ENCODE assay signal across 10 mouse cellular contexts in genomic region chr16:90738092-90738956, GRCm38 (mm10). TPM values are rescaled to one million over a fixed set of nuclear protein-coding genes. Genes with fewer than 3 reads are reported as not detected.
DNase-seq lines count a peak whose midpoint lies in the region; ATAC-seq and TF ChIP-seq lines count a peak whose summit lies in the region.
"Had no signal": no experiment of that assay in that cellular context is flagged by ENCODE, and none has a peak within 500 bp of the region (broad histone marks: within the 10 kb centered on the region; RNA-seq: fewer than 3 reads in every experiment).

Gene Mrap, plus strand, starts transcription at chr16:90738207.

- TF ChIP-seq CTCF in kidney, postnatal 0 days (IDR thresholded peaks at IDR 0.05; ENCODE audit: low read depth), result no peak

- H3K27me3 ChIP-seq in kidney, postnatal 0 days (ENCODE audit: insufficient read depth, low read length), result no peaks in the 10 kb centered on the region
- no peaks in the 10 kb centered on the region for H3K27me3 ChIP-seq in embryonic facial prominence, embryonic 10.5 days (replicated peaks; ENCODE audit: low read depth, poor library complexity, severe bottlenecking)
- H3K27me3 ChIP-seq in limb, embryonic 10.5 days (ENCODE audit: low read depth, poor library complexity, severe bottlenecking), result no peaks in the 10 kb centered on the region
- peaks cover 2% of the 10 kb centered on the region; the same call in 1 of the 2 replicates for H3K27me3 ChIP-seq in hindbrain, embryonic 12.5 days
- H3K27me3 ChIP-seq: forebrain, embryonic 13.5 days; limb, embryonic 12.5 days had no signal

- no peak within 1 kb of the TSS for H3K4me2 ChIP-seq in kidney, postnatal 0 days (ENCODE audit: low read length)
- H3K4me2 ChIP-seq in hindbrain, embryonic 12.5 days (replicated peaks), result no peak within 1 kb of the TSS
- H3K4me2 ChIP-seq: forebrain, embryonic 13.5 days; limb, embryonic 12.5 days had no signal

- WGBS in kidney, postnatal 0 days, result 86% methylated on average over 26 of the region's 26 CpGs
- 88% methylated on average over 26 of the region's 26 CpGs for WGBS in embryonic facial prominence, embryonic 10.5 days
- WGBS in limb, embryonic 10.5 days, result 80% methylated on average over 26 of the region's 26 CpGs
- WGBS in hindbrain, embryonic 12.5 days, result 87% methylated on average over 26 of the region's 26 CpGs

- H3K36me3 ChIP-seq in kidney, postnatal 0 days (ENCODE audit: insufficient read depth, low read length), result no peaks in the 10 kb centered on the region
- H3K36me3 ChIP-seq in embryonic facial prominence, embryonic 10.5 days (replicated peaks), result no peaks in the 10 kb centered on the region
- H3K36me3 ChIP-seq in limb, embryonic 10.5 days, result no peaks in the 10 kb centered on the region
- no peaks in the 10 kb centered on the region for H3K36me3 ChIP-seq in hindbrain, embryonic 12.5 days
- H3K36me3 ChIP-seq: limb, embryonic 12.5 days had no signal

- no peak for ATAC-seq in kidney, postnatal 0 days (replicated peaks; ENCODE audit: low FRiP score, low read depth)
- no peak for ATAC-seq in hindbrain, embryonic 12.5 days (ENCODE audit: low FRiP score)
- ATAC-seq: forebrain, embryonic 13.5 days had no signal

- H3K27ac ChIP-seq in kidney, postnatal 0 days, result no peak within 1 kb of the TSS
- H3K27ac ChIP-seq in embryonic facial prominence, embryonic 10.5 days (replicated peaks), result peak within 1 kb of the TSS; percentile 32; the same call in 1 of the 2 replicates
- peak within 1 kb of the TSS; percentile 53; the same call in 1 of the 2 replicates for H3K27ac ChIP-seq in limb, embryonic 10.5 days
- no peak within 1 kb of the TSS for H3K27ac ChIP-seq in hindbrain, embryonic 12.5 days
- H3K27ac ChIP-seq: forebrain, embryonic 13.5 days; limb, embryonic 12.5 days had no signal

- 0 out of 2 replicates have a peak, but pooled peaks cover 2% of the 10 kb centered on the region for H3K4me1 ChIP-seq in kidney, postnatal 0 days (replicated peaks; ENCODE audit: insufficient read depth, low read length)
- H3K4me1 ChIP-seq in embryonic facial prominence, embryonic 10.5 days, result peaks cover 26% of the 10 kb centered on the region
- peaks cover 21% of the 10 kb centered on the region for H3K4me1 ChIP-seq in limb, embryonic 10.5 days
- H3K4me1 ChIP-seq in hindbrain, embryonic 12.5 days, result peaks cover 14% of the 10 kb centered on the region
- H3K4me1 ChIP-seq: forebrain, embryonic 13.5 days; limb, embryonic 12.5 days had no signal

- 0 out of 2 replicates have a peak within 1 kb of the TSS, but pooled peaks have one; percentile 8 for H3K9ac ChIP-seq in kidney, postnatal 0 days (ENCODE audit: low read depth, low read length)
- H3K9ac ChIP-seq in hindbrain, embryonic 12.5 days, result no peak within 1 kb of the TSS
- H3K9ac ChIP-seq: forebrain, embryonic 13.5 days; limb, embryonic 12.5 days had no signal

- DNase-seq in kidney, postnatal 0 days (ENCODE audit: low spot score), result no peak
- DNase-seq in kidney, adult 18-20 months, result no peak
- DNase-seq in embryonic facial prominence, embryonic 10.5 days (ENCODE audit: low spot score), result no peak
- no peak for DNase-seq in limb, embryonic 10.5 days (ENCODE audit: low spot score)
- peak; percentile 73 for DNase-seq in ovary, postnatal 36 days (ENCODE audit: low spot score)
- no peak for DNase-seq in cerebellum, adult 9-10 months
- no peak for DNase-seq in gastrocnemius, postnatal 14 days

- H3K9me3 ChIP-seq in kidney, postnatal 0 days (replicated peaks; ENCODE audit: low read length), result no peaks in the 10 kb centered on the region
- H3K9me3 ChIP-seq in embryonic facial prominence, embryonic 10.5 days, result no peaks in the 10 kb centered on the region
- no peaks in the 10 kb centered on the region for H3K9me3 ChIP-seq in limb, embryonic 10.5 days (replicated peaks)
- no peaks in the 10 kb centered on the region for H3K9me3 ChIP-seq in hindbrain, embryonic 12.5 days (replicated peaks)
- H3K9me3 ChIP-seq: forebrain, embryonic 13.5 days; limb, embryonic 12.5 days had no signal

- H3K4me3 ChIP-seq in kidney, postnatal 0 days (replicated peaks; ENCODE audit: low read depth, low read length), result no peak within 1 kb of the TSS
- H3K4me3 ChIP-seq in embryonic facial prominence, embryonic 10.5 days, result no peak within 1 kb of the TSS
- no peak within 1 kb of the TSS for H3K4me3 ChIP-seq in limb, embryonic 10.5 days
- H3K4me3 ChIP-seq in hindbrain, embryonic 12.5 days, result no peak within 1 kb of the TSS
- H3K4me3 ChIP-seq: forebrain, embryonic 13.5 days; limb, embryonic 12.5 days had no signal

- intact Hi-C loops in gastrocnemius, postnatal 14 days (cut with DNase I; ENCODE audit: low total_unique reads), result no loop called here

RNA-seq across cellular contexts. Expression of gene Mrap, which starts in this region (rescaled TPM):
- polyA plus RNA-seq in kidney, postnatal 0 days (2015; fragmentation: Nextera tagmentation; extraction: Ambion mirVana), result 0.14 TPM in 1 of 2 replicates, not detected in the other
- polyA plus RNA-seq in embryonic facial prominence, embryonic 10.5 days (2016; fragmentation: Nextera tagmentation; extraction: Ambion mirVana), result 1.2 and 2.4 TPM in 2 replicates
- 1.1 and 3.7 TPM in 2 replicates for polyA plus RNA-seq in limb, embryonic 10.5 days (2016; fragmentation: Nextera tagmentation; extraction: Ambion mirVana)
- under 1 TPM; 0.22 to 0.64 TPM for total RNA-seq in gastrocnemius, postnatal 14 days (2021)
- polyA plus RNA-seq in hindbrain, embryonic 12.5 days (2016; fragmentation: Nextera tagmentation; extraction: Ambion mirVana), result 0.22 TPM in 1 of 2 replicates, not detected in the other
- polyA plus RNA-seq: forebrain, embryonic 13.5 days; limb, embryonic 12.5 days had no signal

Comparison
In these comparisons a context has a peak if more than half of its experiments do, and no peak if none do; other contexts are left out.
1. H3K27ac ChIP-seq: peak in embryonic facial prominence, embryonic 10.5 days (single experiment) and limb, embryonic 10.5 days (single experiment); none in kidney, postnatal 0 days (single experiment) and hindbrain, embryonic 12.5 days (single experiment).